Mouse (Mus musculus) myocyte (in vitro differentiated cells): ENCODE measurements around the gene 4930562C15Rik. TPM values are rescaled to one million over a fixed set of nuclear protein-coding genes. Genes with fewer than 3 reads are reported as not detected.

Experiments used
- H3K27me3 ChIP-seq: one replicate; pipeline ENCODE4 v1.6.1; 2011; ENCODE audit not compliant: control insufficient read depth, insufficient read depth, insufficient read length
- H3K36me3 ChIP-seq: one replicate; pipeline ENCODE4 v1.6.1; 2011; ENCODE audit not compliant: control insufficient read depth, insufficient read depth
- H3K4me2 ChIP-seq: one replicate; pipeline ENCODE4 v1.6.1; 2011; ENCODE audit warnings: low read depth, control low read depth
- H3K4me3 ChIP-seq: one replicate; pipeline ENCODE4 v1.5.1; 2011; ENCODE audit warnings: mild to moderate bottlenecking, control low read depth, moderate library complexity
- H3K79me2 ChIP-seq: one replicate; pipeline ENCODE4 v1.6.1; 2011; ENCODE audit not compliant: control insufficient read depth, insufficient read depth
- H3ac ChIP-seq: one replicate; pipeline ENCODE4 v1.6.1; 2011; ENCODE audit not compliant: control insufficient read depth, insufficient read length
- CEBPB ChIP-seq: IDR thresholded peaks from 2 replicates; pipeline ENCODE4 v1.6.1; 2011; ENCODE audit warnings: mild to moderate bottlenecking, moderate library complexity; ENCODE audit not compliant: poor library complexity, insufficient read depth, severe bottlenecking
- E2F4 ChIP-seq: IDR thresholded peaks from one replicate; pipeline ENCODE4 v1.6.1; 2011; ENCODE audit warnings: mild to moderate bottlenecking, control low read depth, moderate library complexity; ENCODE audit not compliant: insufficient read depth
- MAX ChIP-seq: IDR thresholded peaks from one replicate; pipeline ENCODE4 v1.6.1; 2011; ENCODE audit warnings: low read depth, mild to moderate bottlenecking, control low read depth
- MYOD1 ChIP-seq, 3 experiments: IDR thresholded peaks; one replicate each; pipeline ENCODE4 v1.6.1; 2011; ENCODE audit warnings: control low read depth in 2 of 3, low read depth in 2 of 3, mild to moderate bottlenecking in 2 of 3, moderate library complexity in 1 of 3; ENCODE audit not compliant: insufficient read length in 2 of 3, control insufficient read depth in 1 of 3
- MYOG ChIP-seq, 3 experiments: IDR thresholded peaks; one replicate each; pipeline ENCODE4 v1.6.1; 2011; ENCODE audit warnings: control low read depth in 2 of 3, low read depth in 2 of 3, mild to moderate bottlenecking in 2 of 3; ENCODE audit not compliant: insufficient read length in 2 of 3, control insufficient read depth in 1 of 3, insufficient read depth in 1 of 3
- POLR2A ChIP-seq: IDR thresholded peaks from one replicate; pipeline ENCODE4 v1.6.1; 2011; ENCODE audit warnings: low read depth, mild to moderate bottlenecking, control low read depth, moderate library complexity; ENCODE audit not compliant: insufficient read length
- POLR2AphosphoS2 ChIP-seq: IDR thresholded peaks from one replicate; pipeline ENCODE4 v1.6.1; 2011; ENCODE audit warnings: low read depth, control low read depth; ENCODE audit not compliant: insufficient read length
- REST ChIP-seq: IDR thresholded peaks from one replicate; pipeline ENCODE4 v1.6.1; 2011; ENCODE audit warnings: mild to moderate bottlenecking, control low read depth, moderate library complexity; ENCODE audit not compliant: insufficient read depth, insufficient read length
- SRF ChIP-seq: IDR thresholded peaks from one replicate; pipeline ENCODE4 v1.6.1; 2011; ENCODE audit warnings: low read depth; ENCODE audit not compliant: control insufficient read depth, insufficient read length
- TCF12 ChIP-seq: IDR thresholded peaks from one replicate; pipeline ENCODE4 v1.6.1; 2011; ENCODE audit warnings: mild to moderate bottlenecking, control low read depth; ENCODE audit not compliant: poor library complexity, insufficient read depth, severe bottlenecking
- TCF3 ChIP-seq: IDR thresholded peaks from one replicate; pipeline ENCODE4 v1.6.1; 2011; ENCODE audit warnings: low read depth, control low read depth; ENCODE audit not compliant: insufficient read length
- USF1 ChIP-seq: IDR thresholded peaks from one replicate; pipeline ENCODE4 v1.6.1; 2011; ENCODE audit warnings: low read depth, mild to moderate bottlenecking, control low read depth, moderate library complexity
- polyA plus RNA-seq: library from polyadenylated mRNA; unstranded; fragments of >200 nt; fragmentation: generic; extraction: Trizol; gene quantifications from one replicate; pipeline ENCODE4 v1.2.1, GENCODE M21; 2012; ENCODE audit warnings: missing spikeins

Gene 4930562C15Rik
- polyA plus RNA-seq, 1 experiment = 0.08 TPM

DNA sequence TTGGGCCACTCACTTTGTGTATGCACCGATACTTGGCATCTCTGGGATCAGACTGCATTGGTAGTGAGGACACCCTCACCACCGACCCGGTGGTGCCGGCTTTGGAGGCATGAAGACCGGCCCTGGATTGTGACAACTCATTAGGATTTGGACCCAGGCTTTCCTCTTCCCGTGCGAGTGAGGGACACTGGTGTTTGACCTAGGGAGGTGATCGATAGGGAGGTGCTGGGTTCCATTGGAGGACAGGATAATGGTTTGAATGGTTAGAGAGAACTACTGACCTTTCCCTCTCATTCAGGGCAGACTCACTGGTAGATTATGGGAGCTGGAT is 51.4 kb downstream of the 4930562C15Rik start:
- no peaks in the 10 kb centered on the region for H3K36me3 ChIP-seq
- TF ChIP-seq TCF3 (no peak), POLR2AphosphoS2 (no peak)
- H3K4me3 ChIP-seq = peak overlapping the region; percentile 78
- no peaks in the 10 kb centered on the region for H3K27me3 ChIP-seq
- H3ac ChIP-seq = peak overlapping the region; percentile 32
- H3K4me2 ChIP-seq = peak overlapping the region; percentile 74
- H3K79me2 ChIP-seq = peaks cover 42% of the 10 kb centered on the region

DNA sequence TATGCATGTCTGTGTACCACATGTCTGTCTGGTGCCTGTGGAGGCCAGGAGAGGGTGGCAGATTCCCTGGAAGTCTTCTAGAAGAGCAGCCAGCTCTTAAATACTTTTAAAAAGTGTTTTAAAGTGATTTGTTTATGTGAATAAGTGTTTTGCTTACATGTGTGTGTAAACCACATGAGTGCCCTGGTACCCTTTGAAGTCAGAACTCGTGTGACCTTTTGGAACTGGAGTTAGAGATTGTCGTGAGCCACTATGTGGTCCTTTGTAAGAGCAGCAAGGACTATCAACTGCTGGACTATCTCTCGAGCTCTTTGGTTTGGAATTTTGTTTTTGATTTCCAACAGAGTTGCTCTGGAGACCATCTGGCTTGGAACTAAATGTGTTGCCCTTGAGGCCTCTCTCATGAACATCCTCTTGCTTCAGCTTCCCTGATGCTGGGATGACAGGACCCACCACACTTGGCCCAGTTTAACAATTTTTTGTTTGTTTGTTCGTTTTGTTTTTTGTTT is 55.0 kb downstream of the 4930562C15Rik start:
- no peak overlapping the region for H3ac ChIP-seq
- H3K79me2 ChIP-seq = peaks cover 45% of the 10 kb centered on the region
- H3K36me3 ChIP-seq = no peaks in the 10 kb centered on the region
- H3K27me3 ChIP-seq = no peaks in the 10 kb centered on the region
- TF ChIP-seq MYOD1 (IDR thresholded peaks at IDR 0.05; ENCODE audit: control insufficient read depth in 1 of 3, insufficient read length in 2 of 3, low read depth in 2 of 3) (no peak), REST (no peak), SRF (no peak), USF1 (no peak), CEBPB (no peak), MAX (no peak)
- no peak overlapping the region for H3K4me2 ChIP-seq
- no peak overlapping the region for H3K4me3 ChIP-seq

DNA sequence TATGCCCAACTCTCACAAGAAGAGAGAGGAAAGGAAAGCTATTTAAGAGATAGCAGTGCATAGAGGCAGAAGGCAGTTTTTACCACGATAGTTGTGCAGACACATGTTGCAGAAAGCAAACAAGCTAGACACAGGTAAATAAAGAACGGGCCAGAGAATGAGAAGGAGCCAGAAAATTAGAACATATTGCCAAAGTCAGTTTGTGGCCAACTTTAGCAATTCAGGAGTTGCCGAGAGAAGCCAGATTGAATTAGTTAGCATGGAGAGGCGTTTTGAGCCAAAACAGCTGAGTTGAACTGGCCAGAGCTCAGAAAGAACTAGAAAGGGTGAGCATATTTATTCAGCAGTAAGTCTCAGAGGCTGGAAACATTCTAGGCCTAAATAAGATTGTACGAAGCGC is 57.0 kb downstream of the 4930562C15Rik start:
- H3ac ChIP-seq = no peak overlapping the region
- TF ChIP-seq MYOG (IDR thresholded peaks at IDR 0.05; ENCODE audit: control insufficient read depth in 1 of 3, insufficient read depth in 1 of 3, insufficient read length in 2 of 3, low read depth in 2 of 3) (no peak), CEBPB (no peak), POLR2AphosphoS2 (no peak)
- H3K4me2 ChIP-seq = no peak overlapping the region
- H3K79me2 ChIP-seq = peaks cover 40% of the 10 kb centered on the region
- no peaks in the 10 kb centered on the region for H3K36me3 ChIP-seq
- no peaks in the 10 kb centered on the region for H3K27me3 ChIP-seq
- no peak overlapping the region for H3K4me3 ChIP-seq

DNA sequence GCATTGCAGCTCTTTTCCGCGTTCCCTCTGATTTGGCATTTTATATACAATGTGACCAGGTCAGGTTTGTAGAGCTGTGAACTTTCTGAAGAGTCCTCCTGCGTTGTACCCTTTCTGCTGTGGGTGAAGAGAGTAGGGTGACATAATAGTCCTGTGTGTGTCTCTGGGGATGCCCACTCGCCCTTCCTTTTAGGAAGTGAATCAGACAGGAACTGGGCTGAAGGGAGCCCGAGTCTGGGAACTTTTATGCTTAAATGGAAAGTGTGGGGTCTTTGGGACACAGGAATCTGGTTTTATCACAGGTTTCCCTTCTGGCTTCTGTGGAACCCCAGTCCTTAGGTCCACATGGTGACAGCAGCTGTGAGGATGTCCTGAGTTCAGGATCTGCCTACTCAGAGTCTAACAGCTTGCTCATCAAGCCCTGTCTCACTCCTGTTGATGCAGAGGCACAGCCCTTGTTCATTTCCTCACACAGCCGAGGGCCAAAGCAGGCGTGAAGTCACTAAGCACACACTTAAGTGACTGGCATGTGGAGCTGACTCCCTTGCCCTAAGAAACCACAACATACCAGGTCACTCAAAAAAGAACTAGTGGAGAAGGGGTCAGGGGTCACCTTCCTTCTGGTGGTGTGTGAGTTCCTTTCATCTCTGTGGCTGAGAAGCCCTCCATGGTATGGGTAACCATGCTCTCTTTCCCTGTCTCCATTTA is 59.1 kb downstream of the 4930562C15Rik start:
- TF ChIP-seq MAX = no peak
- TF ChIP-seq TCF12 = no peak
- no peak for TF ChIP-seq REST
- Histone ChIP-seq H3K4me3 (no peak overlapping the region), H3ac (no peak overlapping the region), H3K27me3 (no peaks in the 10 kb centered on the region), H3K79me2 (peaks cover 32% of the 10 kb centered on the region), H3K4me2 (no peak overlapping the region), H3K36me3 (no peaks in the 10 kb centered on the region)

DNA sequence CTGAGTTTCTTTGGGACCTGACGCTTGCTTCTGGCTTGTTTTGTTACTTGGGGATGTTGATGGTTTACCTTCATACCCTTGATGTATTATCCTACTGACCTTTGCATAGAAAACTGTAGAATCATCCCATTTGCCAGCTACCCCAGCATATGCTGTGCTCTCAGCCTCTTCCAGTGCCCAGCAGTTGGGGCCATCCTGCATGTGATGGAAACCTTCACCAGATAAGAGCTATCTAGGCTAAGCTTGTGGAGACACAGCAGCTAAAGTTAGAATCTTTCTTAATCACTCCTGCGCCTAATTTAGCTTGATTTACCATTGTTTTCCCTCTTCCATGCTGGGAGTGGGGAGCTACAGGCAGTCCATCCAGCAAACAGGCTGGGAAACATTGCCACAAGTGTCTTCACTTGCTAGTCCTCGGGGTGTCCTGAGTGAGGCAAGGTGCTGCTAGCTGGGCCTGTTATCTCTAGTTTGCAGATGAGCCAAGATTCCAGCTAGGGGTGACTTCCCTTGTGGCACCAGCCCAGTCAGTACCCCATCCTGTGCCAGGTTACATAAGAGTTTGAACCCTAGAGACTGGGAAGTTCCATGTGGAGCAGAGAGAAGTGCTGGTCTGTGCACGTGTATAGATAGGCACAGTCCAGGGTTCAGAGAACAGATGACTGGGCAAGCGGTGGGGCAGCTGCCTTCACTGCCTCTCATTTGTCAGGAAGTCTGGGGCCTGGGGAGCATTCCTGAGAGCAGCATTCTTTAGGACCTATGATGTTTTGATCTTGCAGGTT is 61.2 kb downstream of the 4930562C15Rik start:
- peak in 2 of 3 experiments; percentile 15 to 58 for TF ChIP-seq MYOD1 (IDR thresholded peaks at IDR 0.05; ENCODE audit: control insufficient read depth in 1 of 3, insufficient read length in 2 of 3, low read depth in 2 of 3)
- TF ChIP-seq MAX = no peak
- peak in 2 of 3 experiments; percentile 37 to 79 for TF ChIP-seq MYOG (IDR thresholded peaks at IDR 0.05; ENCODE audit: control insufficient read depth in 1 of 3, insufficient read depth in 1 of 3, insufficient read length in 2 of 3, low read depth in 2 of 3)
- TF ChIP-seq CEBPB = no peak
- peak; percentile 24 for TF ChIP-seq TCF12
- Histone ChIP-seq H3K27me3 (no peaks in the 10 kb centered on the region), H3K79me2 (peaks cover 18% of the 10 kb centered on the region), H3K4me2 (peak overlapping the region; percentile 40), H3K36me3 (no peaks in the 10 kb centered on the region), H3ac (no peak overlapping the region), H3K4me3 (no peak overlapping the region)

DNA sequence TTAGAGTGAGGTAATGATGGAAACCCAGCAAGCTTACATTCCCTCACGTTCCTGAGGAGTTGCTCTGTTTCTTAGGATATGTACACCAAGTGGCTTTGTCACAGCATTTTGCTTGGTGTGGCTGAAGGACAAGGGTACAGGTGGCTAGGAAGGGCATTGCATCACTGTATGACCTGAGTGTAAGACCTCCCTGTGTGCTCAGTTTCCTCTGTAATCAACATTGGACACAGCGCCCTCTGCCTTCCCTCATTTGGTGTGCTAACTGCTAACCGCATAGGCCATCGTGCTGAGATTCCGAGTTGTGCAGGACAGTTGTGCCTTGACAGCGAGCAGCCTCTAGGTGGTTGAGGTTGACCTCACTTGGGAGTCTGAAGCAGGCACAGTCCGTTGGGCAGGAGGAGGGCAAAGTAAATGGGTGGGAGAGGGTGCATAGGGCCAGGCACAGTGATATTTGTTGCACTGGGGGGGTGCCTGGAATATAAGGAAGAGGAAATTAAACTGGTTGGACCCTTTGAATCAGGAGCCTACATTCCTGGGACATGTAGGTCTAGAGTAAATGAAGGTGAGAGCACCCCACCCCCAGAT is 62.0 kb downstream of the 4930562C15Rik start:
- H3K4me2 ChIP-seq = no peak overlapping the region
- no peak overlapping the region for H3ac ChIP-seq
- no peak overlapping the region for H3K4me3 ChIP-seq
- no peaks in the 10 kb centered on the region for H3K36me3 ChIP-seq
- no peaks in the 10 kb centered on the region for H3K27me3 ChIP-seq
- TF ChIP-seq TCF12 (no peak), USF1 (no peak), SRF (no peak), CEBPB (no peak), E2F4 (no peak), MAX (no peak), REST (no peak), MYOD1 (IDR thresholded peaks at IDR 0.05; ENCODE audit: control insufficient read depth in 1 of 3, insufficient read length in 2 of 3, low read depth in 2 of 3) (no peak), POLR2AphosphoS2 (no peak), TCF3 (no peak), POLR2A (no peak), MYOG (IDR thresholded peaks at IDR 0.05; ENCODE audit: control insufficient read depth in 1 of 3, insufficient read depth in 1 of 3, insufficient read length in 2 of 3, low read depth in 2 of 3) (no peak)
- peaks cover 17% of the 10 kb centered on the region for H3K79me2 ChIP-seq
